Mouse (Mus musculus) left cerebral cortex, postnatal 25 days (tissue): Measurements from ENCODE around the gene 1700013F07Rik. TPM values are rescaled to one million over a fixed set of nuclear protein-coding genes. Genes with fewer than 3 reads are reported as not detected.

Experiments
- DNase-seq, 2 experiments: peaks; one replicate each; pipeline ENCODE4 v3.0.0; 2022; ENCODE audit warnings: low spot score in 2 of 2, mixed read lengths in 1 of 2
- intact Hi-C: fragments of 180-260 bp; cut with DNase I; formaldehyde crosslinking; loops from one replicate; pipeline ENCODE4 v1.15.1; 2025
- microRNA-seq, 2 experiments: library from miRNA; unstranded; fragments of <30 nt; microRNA quantifications; one replicate each; pipeline ENCODE4 v1.2.0; 2022
- total RNA-seq, 2 experiments: library from RNA; stranded (reverse); gene quantifications; 2 replicates each; pipeline ENCODE4 v1.2.3; 2021

Gene 1700013F07Rik
- total RNA-seq, 2 experiments from 2014 or later = 0.92 to 1.6 TPM

- intact Hi-C loops = loop anchor here (1.0 to 2.0 kb wide), 2 partner anchors 17 to 56 kb away; partner anchors contain the start of gene 5330417C22Rik
These were observed 57.9 kb downstream of the 1700013F07Rik start for GRCm38 (mm10) chr3:108591530-108592522.

More at GRCm38 (mm10) chr3:108591530-108592522, 57.9 kb downstream of the 1700013F07Rik start:
- no peak for DNase-seq

Small RNA genes lying within 50 kb of the gene (microRNA-seq; reads per million reads assigned to microRNA genes)
- 0 reads per million in 2 experiments for gene Gm22860

Other genes with a start within 250 kb of the 1700013F07Rik start
- under 1 TPM; 0.25 to 0.85 TPM for gene Mybphl, start 169.2 kb upstream of the 1700013F07Rik start, total RNA-seq
- gene Psrc1, start 150.3 kb upstream of the 1700013F07Rik start, total RNA-seq = 10 to 100 TPM; 12.9 to 18.6 TPM
- 100 to 1,000 TPM; 160 to 168 TPM for gene Celsr2, start 118.6 kb upstream of the 1700013F07Rik start, total RNA-seq
- 100 to 1,000 TPM; 207 to 212 TPM for gene Sars, start 88.9 kb upstream of the 1700013F07Rik start, total RNA-seq
- gene 5330417C22Rik, start 2.4 kb downstream of the 1700013F07Rik start, total RNA-seq = 10 to 100 TPM; 28.2 to 36.0 TPM
- 10 to 100 TPM; 42.5 to 44.7 TPM for gene Tmem167b, start 28.3 kb downstream of the 1700013F07Rik start, total RNA-seq
- 10 to 100 TPM; 34.9 to 35.4 TPM for gene Taf13, start 37.5 kb downstream of the 1700013F07Rik start, total RNA-seq
- 100 to 1,000 TPM; 127 to 137 TPM for gene Wdr47, start 57.1 kb downstream of the 1700013F07Rik start, total RNA-seq
- 10 to 100 TPM; 28.3 to 31.0 TPM for gene Clcc1, start 119.8 kb downstream of the 1700013F07Rik start, total RNA-seq
- gene Gpsm2, start 188.2 kb downstream of the 1700013F07Rik start, total RNA-seq = 10 to 100 TPM; 15.5 to 16.0 TPM
- gene Aknad1, start 205.5 kb downstream of the 1700013F07Rik start, total RNA-seq = not detected